Mouse (Mus musculus): ENCODE results near the gene Elmo3. TPM values are rescaled to one million over a fixed set of nuclear protein-coding genes. Genes with fewer than 3 reads are reported as not detected.
A peak's percentile ranks its signal among the peaks of the same experiment; 100 is the strongest.

The Elmo3 gene
- polyA plus RNA-seq, 1 experiment from 2014 or later = 2.8 TPM

GRCm38 (mm10) chr8:105278911-105279334, 26.5 kb upstream of the Elmo3 start:
- WGBS = 3% methylated on average over 28 of the region's 28 CpGs
- no peaks in the 10 kb centered on the region for H3K9me3 ChIP-seq (replicated peaks)
- peaks cover 82% of the 10 kb centered on the region for H3K27me3 ChIP-seq (replicated peaks)
- H3K4me1 ChIP-seq (replicated peaks) = peaks cover 29% of the 10 kb centered on the region
- ATAC-seq (ENCODE audit: insufficient number of reproducible peaks, low FRiP score) = peak; percentile 26
- H3K27ac ChIP-seq (ENCODE audit: poor library complexity, severe bottlenecking) = no peak overlapping the region
- H3K4me3 ChIP-seq = peak overlapping the region; percentile 33
- peak overlapping the region; percentile 42; the same call in 1 of the 2 replicates for H3K9ac ChIP-seq
- H3K36me3 ChIP-seq = peaks cover 8% of the 10 kb centered on the region; the same call in 1 of the 2 replicates
- H3K4me2 ChIP-seq = peak overlapping the region; percentile 67

GRCm38 (mm10) chr8:105280567-105280966, 24.8 kb upstream of the Elmo3 start:
- Histone ChIP-seq H3K9me3 (replicated peaks) (no peaks in the 10 kb centered on the region), H3K27ac (ENCODE audit: poor library complexity, severe bottlenecking) (no peak overlapping the region), H3K4me2 (no peak overlapping the region), H3K36me3 (peaks cover 13% of the 10 kb centered on the region; the same call in 1 of the 2 replicates), H3K27me3 (replicated peaks) (peaks cover 74% of the 10 kb centered on the region), H3K4me1 (replicated peaks) (peaks cover 25% of the 10 kb centered on the region), H3K9ac (no peak overlapping the region), H3K4me3 (no peak overlapping the region)
- ATAC-seq (ENCODE audit: insufficient number of reproducible peaks, low FRiP score) = no peak
- WGBS = 74% methylated on average over 3 of the region's 3 CpGs

GRCm38 (mm10) chr8:105281821-105282220, 23.6 kb upstream of the Elmo3 start:
- Histone ChIP-seq H3K4me1 (replicated peaks) (peaks cover 14% of the 10 kb centered on the region), H3K27ac (ENCODE audit: poor library complexity, severe bottlenecking) (no peak overlapping the region), H3K27me3 (replicated peaks) (peaks cover 65% of the 10 kb centered on the region), H3K36me3 (peaks cover 13% of the 10 kb centered on the region; the same call in 1 of the 2 replicates), H3K9ac (no peak overlapping the region), H3K9me3 (replicated peaks) (no peaks in the 10 kb centered on the region), H3K4me3 (no peak overlapping the region), H3K4me2 (no peak overlapping the region)
- ATAC-seq (ENCODE audit: insufficient number of reproducible peaks, low FRiP score) = no peak
- 82% methylated on average over 12 of the region's 12 CpGs for WGBS

- ATAC-seq (ENCODE audit: insufficient number of reproducible peaks, low FRiP score) = no peak
- H3K27me3 ChIP-seq (replicated peaks) = peaks cover 61% of the 10 kb centered on the region
- no peak overlapping the region for H3K9ac ChIP-seq
- peaks cover 14% of the 10 kb centered on the region for H3K4me1 ChIP-seq (replicated peaks)
- no peaks in the 10 kb centered on the region for H3K9me3 ChIP-seq (replicated peaks)
- 59% methylated on average over 4 of the region's 4 CpGs for WGBS
- H3K4me3 ChIP-seq = no peak overlapping the region
- no peak overlapping the region for H3K4me2 ChIP-seq
- H3K27ac ChIP-seq (ENCODE audit: poor library complexity, severe bottlenecking) = no peak overlapping the region
- peaks cover 13% of the 10 kb centered on the region; the same call in 1 of the 2 replicates for H3K36me3 ChIP-seq
Observed at GRCm38 (mm10) chr8:105282239-105282638, 23.2 kb upstream of the Elmo3 start.

GRCm38 (mm10) chr8:105283074-105283473, 22.3 kb upstream of the Elmo3 start:
- 23% methylated on average over 23 of the region's 23 CpGs for WGBS
- no peak overlapping the region for H3K9ac ChIP-seq
- peak; percentile 54; the same call in 1 of the 2 replicates for ATAC-seq (ENCODE audit: insufficient number of reproducible peaks, low FRiP score)
- peaks cover 53% of the 10 kb centered on the region for H3K27me3 ChIP-seq (replicated peaks)
- no peak overlapping the region for H3K27ac ChIP-seq (ENCODE audit: poor library complexity, severe bottlenecking)
- H3K9me3 ChIP-seq (replicated peaks) = no peaks in the 10 kb centered on the region
- H3K36me3 ChIP-seq = peaks cover 13% of the 10 kb centered on the region; the same call in 1 of the 2 replicates
- H3K4me2 ChIP-seq = peak overlapping the region; percentile 4; the same call in 1 of the 2 replicates
- no peak overlapping the region for H3K4me3 ChIP-seq
- H3K4me1 ChIP-seq (replicated peaks) = peaks cover 14% of the 10 kb centered on the region

- Histone ChIP-seq H3K27ac (ENCODE audit: poor library complexity, severe bottlenecking) (no peak overlapping the region), H3K4me1 (replicated peaks) (peaks cover 16% of the 10 kb centered on the region), H3K36me3 (peaks cover 13% of the 10 kb centered on the region; the same call in 1 of the 2 replicates), H3K4me2 (no peak overlapping the region), H3K4me3 (no peak overlapping the region), H3K9ac (no peak overlapping the region), H3K9me3 (replicated peaks) (no peaks in the 10 kb centered on the region), H3K27me3 (replicated peaks) (peaks cover 33% of the 10 kb centered on the region)
- ATAC-seq (ENCODE audit: insufficient number of reproducible peaks, low FRiP score) = no peak
- WGBS = 48% methylated on average over 12 of the region's 12 CpGs
Observed at GRCm38 (mm10) chr8:105285514-105285913, 19.9 kb upstream of the Elmo3 start.

- WGBS = 81% methylated on average over 4 of the region's 4 CpGs
- Histone ChIP-seq H3K4me2 (no peak overlapping the region), H3K27me3 (replicated peaks) (peaks cover 29% of the 10 kb centered on the region), H3K27ac (ENCODE audit: poor library complexity, severe bottlenecking) (no peak overlapping the region), H3K4me3 (no peak overlapping the region), H3K9me3 (replicated peaks) (no peaks in the 10 kb centered on the region), H3K9ac (no peak overlapping the region), H3K4me1 (replicated peaks) (peaks cover 20% of the 10 kb centered on the region), H3K36me3 (peaks cover 8% of the 10 kb centered on the region; the same call in 1 of the 2 replicates)
- ATAC-seq (ENCODE audit: insufficient number of reproducible peaks, low FRiP score) = no peak
Observed at GRCm38 (mm10) chr8:105286907-105287306, 18.5 kb upstream of the Elmo3 start.

- peaks cover 6% of the 10 kb centered on the region; the same call in 1 of the 2 replicates for H3K36me3 ChIP-seq
- H3K9me3 ChIP-seq (replicated peaks) = no peaks in the 10 kb centered on the region
- 88% methylated on average over 5 of the region's 5 CpGs for WGBS
- no peak overlapping the region for H3K4me3 ChIP-seq
- no peak overlapping the region for H3K9ac ChIP-seq
- peaks cover 20% of the 10 kb centered on the region for H3K4me1 ChIP-seq (replicated peaks)
- peaks cover 33% of the 10 kb centered on the region for H3K27me3 ChIP-seq (replicated peaks)
- H3K4me2 ChIP-seq = no peak overlapping the region
- no peak overlapping the region for H3K27ac ChIP-seq (ENCODE audit: poor library complexity, severe bottlenecking)
- ATAC-seq (ENCODE audit: insufficient number of reproducible peaks, low FRiP score) = no peak
Observed at GRCm38 (mm10) chr8:105288231-105288630, 17.2 kb upstream of the Elmo3 start.

GRCm38 (mm10) chr8:105288958-105289732, 16.3 kb upstream of the Elmo3 start:
- peaks cover 37% of the 10 kb centered on the region for H3K27me3 ChIP-seq (replicated peaks)
- under 1% methylated on average over 53 of the region's 53 CpGs for WGBS
- peak; percentile 92 for ATAC-seq (ENCODE audit: insufficient number of reproducible peaks, low FRiP score)
- H3K9ac ChIP-seq = peak overlapping the region; percentile 46
- peaks cover 20% of the 10 kb centered on the region for H3K4me1 ChIP-seq (replicated peaks)
- H3K9me3 ChIP-seq (replicated peaks) = no peaks in the 10 kb centered on the region
- H3K4me3 ChIP-seq = peak overlapping the region; percentile 57
- H3K27ac ChIP-seq (ENCODE audit: poor library complexity, severe bottlenecking) = no peak overlapping the region
- H3K36me3 ChIP-seq = peaks cover 6% of the 10 kb centered on the region; the same call in 1 of the 2 replicates
- H3K4me2 ChIP-seq = peak overlapping the region; percentile 87

GRCm38 (mm10) chr8:105289805-105290460, 15.5 kb upstream of the Elmo3 start, which contains the start of gene 4931428F04Rik:
TSS of gene 4931428F04Rik (minus strand) at chr8:105289864.
- peak; percentile 43; the same call in 1 of the 2 replicates for ATAC-seq (ENCODE audit: insufficient number of reproducible peaks, low FRiP score)
- WGBS = 3% methylated on average over 43 of the region's 43 CpGs
- Histone ChIP-seq H3K9ac (peak within 1 kb of the TSS; percentile 46), H3K9me3 (replicated peaks) (no peaks in the 10 kb centered on the region), H3K27me3 (replicated peaks) (peaks cover 35% of the 10 kb centered on the region), H3K4me2 (peak within 1 kb of the TSS; percentile 87), H3K4me3 (peak within 1 kb of the TSS; percentile 57), H3K27ac (ENCODE audit: poor library complexity, severe bottlenecking) (no peak within 1 kb of the TSS), H3K4me1 (replicated peaks) (peaks cover 24% of the 10 kb centered on the region), H3K36me3 (peaks cover 6% of the 10 kb centered on the region; the same call in 1 of the 2 replicates)

Measured in heart, embryonic 12.5 days (tissue).